Mouse (Mus musculus) left cerebral cortex, postnatal 10 days (tissue): ENCODE data around the gene Macf1. TPM values are rescaled to one million over a fixed set of nuclear protein-coding genes. Genes with fewer than 3 reads are reported as not detected.
"Not testable (repeated sequence)": the region's sequence is repeated elsewhere in the genome, so short reads cannot be mapped to it uniquely, and the experiment has no call there.

Experiments
- DNase-seq, 2 experiments: peaks; one replicate each; pipeline ENCODE4 v3.0.0; 2021 to 2022; ENCODE audit warnings: low spot score in 2 of 2, mixed read lengths in 1 of 2; ENCODE audit errors: extremely low spot score in 1 of 2
- intact Hi-C: fragments of 180-260 bp; cut with DNase I; formaldehyde crosslinking; loops from one replicate; pipeline ENCODE4 v1.15.1; 2025
- total RNA-seq, 2 experiments: library from RNA; stranded (reverse); gene quantifications; 2 replicates each; pipeline ENCODE4 v1.2.3; 2021

Macf1 gene
- total RNA-seq, 2 experiments from 2014 or later, result 243 to 256 TPM

GRCm38 (mm10) chr4:123680962-123681361 is 3.2 kb downstream of the Macf1 start:
- intact Hi-C loops, result no loop called here
- no peak for DNase-seq

DNA sequence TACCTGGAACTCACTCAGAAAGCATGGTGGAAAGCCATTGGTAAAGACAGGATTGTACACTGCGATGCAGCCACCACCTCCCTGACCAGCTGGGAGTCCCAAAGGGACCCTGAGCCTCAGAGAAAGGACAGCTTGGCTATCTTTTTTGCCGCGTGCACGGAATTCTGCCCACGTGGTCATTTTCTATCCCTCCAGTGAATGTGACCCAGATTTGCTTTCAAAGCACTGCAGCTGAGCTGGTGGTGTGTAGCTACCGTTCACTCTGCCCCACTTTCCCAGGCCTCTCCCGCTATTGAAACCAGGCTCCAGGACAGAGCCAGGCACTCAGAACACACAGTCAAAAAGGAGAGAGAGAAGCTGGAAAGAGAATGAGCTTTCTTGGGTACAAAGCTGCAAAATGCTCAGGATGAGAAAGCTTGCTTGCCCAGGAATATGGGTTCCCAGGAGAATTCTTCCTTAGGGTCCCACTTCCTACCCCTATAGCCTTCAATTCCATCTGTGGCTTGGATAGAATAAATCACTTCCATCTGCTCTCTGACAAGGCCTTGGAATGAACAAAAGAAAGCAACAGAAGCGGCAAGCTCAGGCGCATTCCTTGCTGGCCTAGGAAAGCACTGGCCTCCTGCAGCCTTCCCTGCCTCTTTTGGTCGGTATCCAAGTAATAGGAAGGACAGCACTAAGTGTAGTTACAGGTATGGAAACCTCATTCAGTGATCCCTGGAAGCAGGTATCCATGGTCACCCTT is 6.9 kb downstream of the Macf1 start:
- DNase-seq, result peak; percentile 62 to 71
- intact Hi-C loops, result no loop called here

GRCm38 (mm10) chr4:123670598-123670997 is 13.6 kb downstream of the Macf1 start:
- intact Hi-C loops, result no loop called here
- DNase-seq, result peak in 1 of 2 experiments; percentile 66

DNA sequence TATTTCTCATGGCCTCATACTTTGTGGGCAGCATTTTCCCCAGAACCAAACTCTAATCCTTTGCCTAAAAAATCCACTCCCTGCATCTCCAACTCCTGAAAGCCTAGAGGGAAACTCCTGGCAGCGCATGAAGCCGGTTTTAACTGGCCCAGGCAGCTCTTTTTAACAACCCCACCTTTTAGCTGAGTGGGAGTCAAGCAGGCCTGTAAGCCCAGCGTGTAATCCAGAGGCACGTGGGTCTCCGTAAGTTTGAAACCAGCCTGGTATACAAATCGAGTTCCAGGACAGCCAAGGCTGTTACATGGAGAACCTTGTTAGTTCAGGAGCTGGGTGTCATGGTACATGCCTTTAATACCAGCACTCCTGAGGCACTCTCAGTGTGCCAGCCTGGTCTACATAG is 14.5 kb downstream of the Macf1 start:
- intact Hi-C loops, result loop anchor here (5.0 kb wide), 1 partner anchor 142 kb away; no protein-coding TSS in a partner anchor
- DNase-seq, result no peak

DNA sequence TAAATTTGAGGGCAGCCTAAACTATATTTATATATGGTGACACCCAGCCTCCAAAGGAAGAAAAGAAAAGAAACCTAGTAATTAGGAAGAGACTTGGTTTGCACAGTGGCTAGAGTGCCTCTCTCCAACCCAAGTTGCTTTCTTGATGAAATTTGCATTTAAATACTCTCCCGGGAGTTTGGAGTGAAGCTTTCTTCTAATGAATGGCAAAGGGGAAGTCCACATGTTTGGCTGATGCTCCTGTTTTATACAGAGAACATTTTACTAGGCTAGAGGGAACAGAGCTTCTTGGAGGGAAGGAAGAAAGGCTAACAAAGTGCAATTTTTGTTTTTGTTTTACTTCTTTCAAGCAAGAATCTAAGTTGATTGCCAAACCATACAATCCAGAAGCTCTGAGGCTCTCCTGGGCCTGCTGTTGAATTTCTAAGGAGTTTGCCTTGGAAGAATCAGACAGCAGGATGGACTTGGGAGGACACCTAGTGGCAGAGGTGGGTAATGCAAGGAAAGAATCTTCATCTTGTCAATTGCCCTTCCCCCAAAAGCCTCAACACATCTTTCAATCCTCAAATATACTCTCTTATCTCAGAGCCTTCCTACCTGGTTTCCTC is 16.8 kb downstream of the Macf1 start:
- intact Hi-C loops, result loop anchor here (5.0 kb wide), 1 partner anchor 140 kb away; no protein-coding TSS in a partner anchor
- peak; percentile 79 to 87 for DNase-seq

- DNase-seq, result no peak
- intact Hi-C loops, result loop anchor here (5.0 kb wide), 1 partner anchor 139 kb away; no protein-coding TSS in a partner anchor
These were observed 17.6 kb downstream of the Macf1 start for GRCm38 (mm10) chr4:123666517-123666916.

- intact Hi-C loops, result loop anchor here (5.0 kb wide), 1 partner anchor 138 kb away; no protein-coding TSS in a partner anchor
These were observed 18.4 kb downstream of the Macf1 start for GRCm38 (mm10) chr4:123665681-123666278.

GRCm38 (mm10) chr4:123664951-123665661 is 19.1 kb downstream of the Macf1 start:
- intact Hi-C loops, result loop anchor here (5.0 kb wide), 2 partner anchors 78 to 138 kb away; no protein-coding TSS in a partner anchor
- DNase-seq, result peak in 1 of 2 experiments; percentile 50

More at GRCm38 (mm10) chr4:123665681-123666278, 18.4 kb downstream of the Macf1 start:
- DNase-seq, result no peak

GRCm38 (mm10) chr4:123664021-123664950 is 19.9 kb downstream of the Macf1 start:
- intact Hi-C loops, result loop anchor here (5.0 kb wide), 1 partner anchor 77 kb away; no protein-coding TSS in a partner anchor
- DNase-seq, result peak in 1 of 2 experiments; percentile 87

DNA sequence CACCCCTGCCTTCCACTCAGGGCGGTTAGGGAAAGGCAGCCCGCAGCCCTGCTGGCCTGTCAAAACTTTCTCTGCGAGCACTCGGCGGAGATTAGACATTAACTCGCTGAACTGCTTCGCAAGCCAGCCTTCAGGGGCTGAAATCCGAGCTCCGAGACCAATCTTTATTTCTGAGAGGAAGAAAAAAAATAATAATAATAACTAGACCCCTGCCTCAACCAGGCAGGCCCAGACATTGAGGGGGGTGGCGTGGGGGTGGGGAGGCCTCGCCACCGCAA is 20.5 kb downstream of the Macf1 start:
- DNase-seq, result no peak
- intact Hi-C loops, result loop anchor here (5.0 kb wide), 1 partner anchor 76 kb away; no protein-coding TSS in a partner anchor

GRCm38 (mm10) chr4:123662914-123663687 is 21.1 kb downstream of the Macf1 start:
- intact Hi-C loops, result loop anchor here (5.0 kb wide), 1 partner anchor 76 kb away; no protein-coding TSS in a partner anchor
- DNase-seq, result no peak

DNA sequence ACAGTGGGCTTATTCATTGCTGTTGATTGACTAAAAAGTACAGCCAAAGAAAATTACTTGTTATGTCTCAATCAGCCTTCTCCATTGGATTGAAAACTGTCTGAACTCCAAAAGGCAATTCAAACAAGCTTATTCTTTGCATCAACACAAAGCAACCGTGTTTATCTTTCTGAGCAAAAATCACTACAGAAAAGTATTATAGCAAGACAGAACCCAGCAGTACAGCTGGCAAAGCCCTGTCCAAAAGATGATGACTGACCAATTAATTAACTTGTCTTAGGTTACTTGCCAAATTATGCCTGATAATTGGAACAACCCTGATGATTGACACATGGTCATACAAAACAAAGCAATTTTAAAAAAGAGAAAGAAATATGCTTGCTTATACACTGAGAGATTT is 26.0 kb downstream of the Macf1 start:
- no peak for DNase-seq
- intact Hi-C loops, result no loop called here

GRCm38 (mm10) chr4:123655245-123655644 is 28.9 kb downstream of the Macf1 start:
- intact Hi-C loops, result no loop called here
- DNase-seq, result no peak

- intact Hi-C loops, result no loop called here
- DNase-seq, result no peak
These were observed 29.6 kb downstream of the Macf1 start for GRCm38 (mm10) chr4:123654566-123654965.

DNA sequence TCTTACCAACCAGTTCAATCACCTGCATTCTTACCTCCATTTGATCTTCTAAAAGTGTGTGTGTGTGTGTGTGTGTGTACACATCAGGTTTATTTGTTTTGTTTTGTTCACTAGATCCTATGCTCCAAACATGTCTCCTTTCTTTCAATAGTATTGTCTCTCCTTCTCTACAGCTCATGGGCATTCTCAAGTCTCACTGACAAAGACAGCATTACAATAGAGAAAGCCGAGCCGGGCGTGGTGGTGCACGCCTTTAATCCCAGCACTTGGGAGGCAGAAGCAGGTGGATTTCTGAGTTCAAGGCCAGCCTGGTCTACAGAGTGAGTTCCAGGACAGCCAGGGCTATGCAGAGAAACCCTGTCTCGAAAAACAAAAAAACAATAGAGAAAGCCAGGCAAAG is 30.7 kb downstream of the Macf1 start:
- intact Hi-C loops, result not testable (repeated sequence)

DNA sequence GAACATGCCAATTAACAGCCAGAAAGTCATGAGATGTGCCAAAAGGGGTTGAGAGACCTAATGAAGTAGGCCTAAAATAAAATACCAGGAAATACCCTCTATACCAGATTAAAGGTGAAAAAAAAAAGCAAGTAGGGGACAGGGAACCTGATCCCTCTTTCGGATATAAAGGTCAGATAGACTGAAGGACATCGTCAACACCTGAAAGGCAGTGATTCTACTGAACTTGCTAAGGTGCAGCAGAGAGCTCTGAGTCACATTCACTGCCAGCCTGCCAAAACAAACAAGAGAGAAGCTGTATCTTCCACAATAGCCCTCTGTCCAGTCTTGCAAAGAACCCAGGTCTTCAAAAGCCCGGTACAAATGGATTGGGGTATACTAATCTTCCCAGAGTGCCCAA is 32.0 kb downstream of the Macf1 start:
- intact Hi-C loops, result no loop called here
- no peak for DNase-seq

More for the DNA sequence above, 30.7 kb downstream of the Macf1 start:
- not testable (repeated sequence) for DNase-seq

DNA sequence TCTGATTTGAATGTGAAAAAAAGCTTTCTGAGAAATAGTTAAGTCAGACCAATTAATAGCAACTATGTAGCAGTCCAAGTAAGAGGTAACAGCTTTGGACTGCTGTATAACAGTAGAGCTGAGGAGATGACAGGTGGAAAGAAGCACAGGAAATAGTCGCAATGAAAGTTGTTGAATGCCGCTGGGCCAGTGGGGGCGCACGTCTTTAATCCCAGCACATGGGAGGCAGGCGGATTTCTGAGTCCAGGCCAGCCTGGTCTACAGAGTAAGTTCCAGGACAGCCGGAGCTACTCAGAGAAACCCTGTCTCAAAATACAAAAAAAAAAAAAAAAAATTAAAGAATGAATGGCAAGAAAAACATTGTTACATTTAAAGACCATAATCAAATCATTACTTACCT is 35.0 kb downstream of the Macf1 start:
- intact Hi-C loops, result no loop called here
- DNase-seq, result no peak
